Mouse (Mus musculus): ENCODE results near the gene Slc25a13.

DNA sequence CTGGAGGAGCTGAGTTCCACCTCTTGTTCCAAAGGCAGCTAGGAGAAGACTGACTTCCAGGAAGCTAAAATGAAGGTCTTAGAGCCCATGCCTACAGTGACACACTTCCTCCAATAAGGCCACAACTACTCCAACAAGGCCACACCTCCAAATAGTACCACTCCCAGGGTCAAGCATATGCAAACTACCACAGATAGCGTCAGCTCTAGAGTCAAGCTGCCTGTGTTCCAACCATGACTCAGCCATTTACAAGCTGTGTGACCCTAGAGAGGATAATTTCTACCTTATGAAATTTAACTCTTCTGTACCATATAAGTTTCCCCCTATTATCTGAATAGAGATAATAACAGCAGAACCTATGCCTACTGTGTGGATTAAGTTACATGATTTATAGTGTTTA lies 9.6 kb downstream of the Slc25a13 start:
- no peak for TF ChIP-seq CTCF (IDR thresholded peaks at IDR 0.05; ENCODE audit: extremely low read depth, insufficient read depth, insufficient read length, insufficient replicate concordance)
- no peak for TF ChIP-seq POLR2A (IDR thresholded peaks at IDR 0.05; ENCODE audit: low read depth, low read length)
